Mouse (Mus musculus): Measurements from ENCODE around the gene Gm15217. TPM values are rescaled to one million over a fixed set of nuclear protein-coding genes. Genes with fewer than 3 reads are reported as not detected.

Gm15217 gene
- total RNA-seq, 4 experiments from 2014 or later = not detected

GRCm38 (mm10) chr14:46391621-46392170, 12.5 kb downstream of the Gm15217 start:
- no peak for DNase-seq (ENCODE audit: low spot score)

DNA sequence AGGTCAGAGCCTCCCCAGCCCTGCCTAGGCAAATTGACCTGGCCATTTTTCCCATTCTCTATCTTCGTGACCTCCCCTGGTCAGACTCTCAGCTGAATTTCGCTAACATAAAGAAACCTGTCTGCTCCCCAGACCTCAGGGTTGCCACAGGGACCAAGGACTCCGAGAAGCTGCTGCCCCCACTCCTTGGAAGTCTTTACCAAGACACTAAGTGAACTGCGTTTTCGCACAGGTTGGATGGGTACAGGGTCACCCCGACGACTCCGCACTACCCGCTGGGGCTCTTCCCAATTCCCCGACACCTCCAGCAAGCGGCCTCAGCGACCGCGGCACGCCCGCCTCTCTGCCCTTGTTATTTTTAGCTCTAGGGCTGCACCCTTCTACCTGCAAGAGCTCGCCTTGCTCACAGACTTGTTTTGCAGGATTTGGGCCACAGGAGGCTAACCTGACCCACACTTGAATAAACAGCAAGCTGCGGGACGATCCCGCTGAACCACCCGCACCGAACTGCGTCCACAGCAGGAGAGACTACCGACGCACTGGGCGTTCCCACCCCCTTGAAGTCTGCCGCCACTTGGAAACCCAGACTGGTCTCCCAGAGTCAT, 19.0 kb downstream of the Gm15217 start:
- no peak for DNase-seq (ENCODE audit: low spot score)

DNA sequence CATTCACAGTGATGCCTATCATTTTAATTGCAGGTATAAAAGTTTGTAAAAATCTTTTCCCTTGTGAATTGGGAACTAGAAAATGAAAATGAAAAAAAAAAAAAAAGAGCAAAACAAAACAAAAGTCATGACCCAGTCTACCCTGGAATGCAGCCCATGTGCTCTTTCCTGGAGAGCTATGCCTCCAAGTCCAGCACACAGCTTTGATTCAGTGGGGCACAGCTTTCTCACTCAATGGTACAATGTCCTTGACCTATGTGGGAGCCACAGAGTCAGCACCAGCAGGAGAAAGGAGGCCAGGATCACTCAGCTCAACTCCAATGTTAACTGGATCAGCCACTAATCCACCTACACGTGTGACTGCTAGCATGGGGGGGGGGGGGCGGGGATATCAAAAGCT, 20.7 kb downstream of the Gm15217 start:
- DNase-seq (ENCODE audit: low spot score) = no peak

GRCm38 (mm10) chr14:46408319-46408718, 29.1 kb downstream of the Gm15217 start:
- no peak for DNase-seq (ENCODE audit: low spot score)

DNA sequence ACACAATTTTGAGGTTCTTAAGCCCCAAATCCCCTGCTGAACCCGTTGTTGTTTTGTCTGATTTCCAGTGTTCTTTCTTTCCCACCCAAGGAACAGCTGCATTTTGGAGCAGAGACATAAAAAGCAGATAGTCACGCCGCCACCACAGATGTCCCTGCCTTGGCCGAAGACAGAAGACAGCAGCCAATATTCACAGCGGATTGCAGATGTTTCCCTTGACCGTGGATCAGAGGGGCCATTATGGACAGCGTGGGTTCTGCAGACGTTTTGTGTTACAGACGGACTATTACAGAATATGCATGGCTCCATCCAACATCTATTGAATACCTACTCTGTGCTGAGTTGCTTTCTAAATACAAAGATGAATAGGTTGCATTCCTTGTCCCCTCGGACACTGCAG, 29.8 kb downstream of the Gm15217 start:
- no peak for DNase-seq (ENCODE audit: low spot score)

DNA sequence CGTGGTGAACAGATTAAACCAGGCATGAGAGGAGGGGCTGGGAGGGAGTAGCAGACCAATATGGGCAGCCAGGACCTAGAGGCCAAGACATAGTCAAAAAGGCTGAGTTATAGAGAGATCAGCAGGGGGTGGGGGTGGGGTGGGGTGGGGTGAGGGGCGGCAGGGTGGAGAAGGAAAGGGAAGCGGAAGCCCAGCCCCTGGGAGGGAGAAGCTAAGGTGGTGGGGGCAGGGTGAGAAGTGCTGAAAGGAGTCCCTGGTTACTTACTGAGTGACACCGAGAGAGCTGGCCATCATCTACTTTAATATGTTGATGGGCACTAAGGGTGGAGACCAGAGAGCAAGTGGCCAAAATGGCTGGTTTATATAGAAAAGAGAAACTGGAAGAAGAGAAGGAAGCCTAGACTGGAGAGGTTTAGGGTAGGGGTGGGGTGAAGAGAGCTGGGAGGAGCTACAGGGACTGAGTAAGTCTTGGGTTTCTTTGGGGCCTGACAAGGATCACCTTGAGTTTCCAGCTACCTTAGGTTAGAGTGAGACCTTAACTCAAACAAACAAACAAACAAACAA, 31.4 kb downstream of the Gm15217 start:
- DNase-seq (ENCODE audit: low spot score) = no peak

GRCm38 (mm10) chr14:46412497-46413000, 33.3 kb downstream of the Gm15217 start:
- no peak for DNase-seq (ENCODE audit: low spot score)

GRCm38 (mm10) chr14:46418371-46419097, 39.3 kb downstream of the Gm15217 start:
- no peak for DNase-seq (ENCODE audit: low spot score)

- DNase-seq (ENCODE audit: low spot score) = no peak
Observed at GRCm38 (mm10) chr14:46419269-46419668, 40.1 kb downstream of the Gm15217 start.

DNA sequence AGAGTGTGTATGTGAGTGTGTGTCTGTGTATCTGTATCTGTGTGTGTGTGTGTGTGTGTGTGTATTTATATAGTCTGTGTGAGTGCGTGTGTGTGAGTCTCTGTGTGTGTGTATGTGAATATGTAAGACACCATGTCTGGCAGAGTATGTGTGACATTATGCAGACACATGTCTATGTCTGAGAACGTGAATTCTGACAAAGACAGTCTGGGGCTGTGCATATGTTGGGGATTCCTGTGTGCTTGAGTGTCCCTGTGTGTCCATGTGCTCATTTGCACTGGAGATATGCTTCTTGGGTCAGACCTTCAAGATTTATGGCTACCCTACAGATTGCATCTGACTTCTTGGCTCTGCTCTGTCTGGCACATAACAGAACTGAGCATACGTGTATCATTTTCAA, 42.6 kb downstream of the Gm15217 start:
- DNase-seq (ENCODE audit: low spot score) = no peak

DNA sequence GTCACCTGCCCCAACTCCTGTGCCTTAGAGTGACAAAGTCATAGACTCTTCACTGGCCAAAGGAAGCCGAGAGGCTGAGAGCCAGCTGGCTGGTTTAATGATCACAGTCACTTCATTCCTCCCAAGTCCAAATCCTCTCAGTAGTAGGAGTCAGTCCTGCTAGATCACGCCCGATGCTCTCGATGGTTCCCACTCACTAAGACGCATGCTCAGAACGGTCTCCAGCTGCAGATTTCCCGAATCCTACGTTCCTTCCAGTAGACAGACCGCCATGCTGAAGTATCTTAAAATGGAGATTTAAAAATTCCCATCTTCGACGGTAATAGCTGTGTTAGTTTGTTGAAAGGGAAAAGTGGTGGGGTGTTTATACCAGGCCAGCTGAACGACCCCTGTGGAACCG, 48.0 kb downstream of the Gm15217 start:
- DNase-seq (ENCODE audit: low spot score) = no peak

- DNase-seq (ENCODE audit: low spot score) = no peak
Observed at GRCm38 (mm10) chr14:46430231-46430630, 51.0 kb downstream of the Gm15217 start.

Other genes starting within 250 kb of the Gm15217 start
- gene Bmp4, start 11.3 kb downstream of the Gm15217 start, total RNA-seq (2022) = 10 to 100 TPM in 2 of 4 experiments, 1 to 10 TPM in 2; 8.0 to 15.1 (median 10.1) TPM

All from heart, adult 8-10 months (tissue).